Mouse (Mus musculus): ENCODE results near the gene Ccdc85c. TPM values are rescaled to one million over a fixed set of nuclear protein-coding genes. Genes with fewer than 3 reads are reported as not detected.

The Ccdc85c gene
- polyA plus RNA-seq, 1 experiment from 2014 or later, result 8.2 TPM

DNA sequence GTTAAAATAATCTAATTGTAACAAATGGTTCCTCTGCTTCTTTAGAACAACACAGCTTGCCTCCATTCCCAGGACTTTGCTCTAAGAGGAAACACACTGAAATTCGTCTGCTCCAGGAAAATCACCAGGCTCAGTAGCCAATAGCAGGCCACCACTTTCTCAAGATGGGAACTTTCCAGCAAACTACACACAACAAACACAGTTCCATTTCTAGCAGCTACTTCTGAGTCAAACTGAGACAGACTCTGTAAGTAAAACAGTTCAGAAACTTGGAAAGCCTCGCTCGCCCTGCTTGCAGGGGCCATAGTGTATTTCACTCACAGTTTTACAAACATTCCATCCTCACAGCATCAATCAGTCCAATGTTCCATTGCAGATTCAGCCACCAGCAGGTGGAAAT lies 98.9 kb downstream of the Ccdc85c start:
- Histone ChIP-seq H3K4me1 (ENCODE audit: control insufficient read depth in 2 of 2, insufficient read depth in 2 of 2, low read length in 2 of 2) (peaks cover 2 to 36% of the 10 kb centered on the region in 2 experiments), H3K9ac (ENCODE audit: low read length) (no peak overlapping the region), H3K4me3 (ENCODE audit: control insufficient read depth in 1 of 2, insufficient read depth in 1 of 2, low read depth in 1 of 2, low read length in 2 of 2) (no peak overlapping the region), H3K36me3 (ENCODE audit: control insufficient read depth, insufficient read depth, low read length) (no peaks in the 10 kb centered on the region; the same call in 1 of the 2 replicates), H3K27me3 (ENCODE audit: control insufficient read depth, insufficient read depth, low read length) (no peaks in the 10 kb centered on the region), H3K27ac (replicated peaks in 1 of 2; ENCODE audit: control insufficient read depth in 1 of 2, insufficient read depth in 1 of 2, low read depth in 2 of 2, low read length in 2 of 2) (no peak overlapping the region), H3K9me3 (ENCODE audit: control insufficient read depth, low read length) (no peaks in the 10 kb centered on the region), H3K4me2 (ENCODE audit: low read length) (no peak overlapping the region)
- WGBS, result 77% methylated on average over 3 of the region's 3 CpGs
- no peak for ATAC-seq (ENCODE audit: insufficient number of reproducible peaks, insufficient read depth, low FRiP score, low read depth)

DNA sequence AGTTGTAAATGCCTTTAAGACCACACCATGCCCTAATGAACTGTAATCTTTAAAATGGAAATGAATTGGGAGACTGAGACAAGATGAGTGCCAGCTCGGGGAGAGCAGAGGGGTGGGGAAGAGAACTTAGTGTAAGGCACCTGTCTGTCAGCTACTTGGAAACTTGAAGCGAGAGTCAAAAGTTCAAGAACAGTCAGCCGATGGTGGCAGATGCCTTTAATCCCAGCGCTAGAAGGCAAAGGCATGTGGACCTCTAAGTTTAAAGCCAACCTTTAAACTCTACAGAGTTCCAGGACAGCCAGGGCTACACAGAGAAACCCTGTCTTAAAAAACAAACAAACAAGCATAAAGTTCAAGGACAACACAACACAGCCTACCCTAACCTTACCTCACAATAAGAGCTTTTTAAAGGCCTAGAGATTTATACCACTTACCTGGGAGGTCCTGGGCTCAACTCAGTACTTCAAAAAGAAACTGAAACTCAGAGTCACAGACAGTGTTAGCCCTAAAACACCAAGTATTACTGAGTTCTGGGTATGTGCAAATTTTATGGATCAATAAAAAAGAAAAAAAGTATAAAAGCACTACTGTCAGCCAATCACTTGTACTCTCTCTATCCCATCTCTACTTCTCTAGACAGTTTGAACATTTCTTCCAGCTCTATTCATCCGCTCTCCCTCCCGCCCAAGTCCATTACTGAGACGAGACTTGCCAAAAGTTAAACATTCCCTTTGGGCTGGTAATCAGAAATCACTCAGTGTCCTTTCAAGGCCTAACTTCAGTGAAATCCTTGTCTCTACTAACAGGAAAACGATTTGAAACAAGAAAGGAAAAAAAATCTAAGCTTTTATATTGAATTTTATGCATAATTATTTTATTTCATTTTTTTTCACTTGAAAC lies 100.4 kb downstream of the Ccdc85c start:
- Histone ChIP-seq H3K9ac (ENCODE audit: low read length) (no peak overlapping the region), H3K4me3 (ENCODE audit: control insufficient read depth in 1 of 2, insufficient read depth in 1 of 2, low read depth in 1 of 2, low read length in 2 of 2) (no peak overlapping the region), H3K36me3 (ENCODE audit: control insufficient read depth, insufficient read depth, low read length) (no peaks in the 10 kb centered on the region), H3K27ac (replicated peaks in 1 of 2; ENCODE audit: control insufficient read depth in 1 of 2, insufficient read depth in 1 of 2, low read depth in 2 of 2, low read length in 2 of 2) (no peak overlapping the region), H3K27me3 (ENCODE audit: control insufficient read depth, insufficient read depth, low read length) (no peaks in the 10 kb centered on the region), H3K4me2 (ENCODE audit: low read length) (no peak overlapping the region), H3K9me3 (ENCODE audit: control insufficient read depth, low read length) (no peaks in the 10 kb centered on the region), H3K4me1 (ENCODE audit: control insufficient read depth in 2 of 2, insufficient read depth in 2 of 2, low read length in 2 of 2) (peaks cover 2 to 30% of the 10 kb centered on the region in 2 experiments)
- ATAC-seq (ENCODE audit: insufficient number of reproducible peaks, insufficient read depth, low FRiP score, low read depth), result no peak
- WGBS, result 64% methylated on average over 8 of the region's 8 CpGs

DNA sequence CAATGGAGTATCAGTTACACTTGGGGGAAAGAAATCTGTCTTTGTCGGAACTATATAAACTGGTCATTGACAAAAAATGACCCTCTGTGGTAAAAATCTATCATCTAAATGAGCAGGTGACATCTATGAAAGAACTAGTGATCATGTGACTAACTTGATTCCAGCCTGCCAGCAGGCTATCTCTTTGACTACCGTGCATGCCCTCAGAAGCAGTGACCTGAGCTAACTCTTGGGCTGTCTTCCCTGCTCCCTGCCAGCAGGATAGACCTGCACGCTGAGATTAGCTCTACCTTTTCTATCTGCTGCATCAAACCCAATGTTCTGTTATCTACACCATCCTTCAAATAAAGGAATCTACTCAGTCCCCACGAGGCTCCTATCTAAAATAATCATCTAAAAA lies 102.6 kb downstream of the Ccdc85c start:
- Histone ChIP-seq H3K36me3 (ENCODE audit: control insufficient read depth, insufficient read depth, low read length) (no peaks in the 10 kb centered on the region), H3K4me2 (ENCODE audit: low read length) (no peak overlapping the region), H3K9me3 (ENCODE audit: control insufficient read depth, low read length) (no peaks in the 10 kb centered on the region), H3K27me3 (ENCODE audit: control insufficient read depth, insufficient read depth, low read length) (no peaks in the 10 kb centered on the region), H3K4me1 (ENCODE audit: control insufficient read depth in 2 of 2, insufficient read depth in 2 of 2, low read length in 2 of 2) (peaks cover 2 to 38% of the 10 kb centered on the region in 2 experiments), H3K9ac (ENCODE audit: low read length) (no peak overlapping the region), H3K4me3 (ENCODE audit: control insufficient read depth in 1 of 2, insufficient read depth in 1 of 2, low read depth in 1 of 2, low read length in 2 of 2) (no peak overlapping the region), H3K27ac (replicated peaks in 1 of 2; ENCODE audit: control insufficient read depth in 1 of 2, insufficient read depth in 1 of 2, low read depth in 2 of 2, low read length in 2 of 2) (no peak overlapping the region)
- WGBS, result 56% methylated on average over 4 of the region's 4 CpGs
- no peak for ATAC-seq (ENCODE audit: insufficient number of reproducible peaks, insufficient read depth, low FRiP score, low read depth)

DNA sequence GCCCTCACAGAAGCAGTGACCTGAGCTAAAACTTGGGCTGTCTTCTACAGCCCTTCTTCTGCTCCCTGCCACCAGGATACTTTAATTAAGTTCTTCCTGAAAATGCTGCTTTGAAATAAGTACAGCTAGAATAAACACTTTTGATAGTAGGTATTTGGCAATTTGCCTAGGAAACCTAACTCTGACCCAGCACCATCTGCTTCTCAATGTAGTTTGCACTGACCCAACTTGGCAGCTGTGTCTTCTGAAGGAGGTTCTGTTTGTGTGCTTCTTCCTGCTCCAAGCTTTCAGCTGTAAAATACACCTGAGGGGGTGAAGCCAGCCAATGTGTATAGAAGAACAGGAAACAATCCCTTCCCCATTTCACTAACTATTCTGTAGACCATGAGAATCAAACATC lies 103.9 kb downstream of the Ccdc85c start:
- Histone ChIP-seq H3K9me3 (ENCODE audit: control insufficient read depth, low read length) (no peaks in the 10 kb centered on the region), H3K27me3 (ENCODE audit: control insufficient read depth, insufficient read depth, low read length) (no peaks in the 10 kb centered on the region), H3K36me3 (ENCODE audit: control insufficient read depth, insufficient read depth, low read length) (no peaks in the 10 kb centered on the region), H3K4me1 (ENCODE audit: control insufficient read depth in 2 of 2, insufficient read depth in 2 of 2, low read length in 2 of 2) (peaks cover 4 to 35% of the 10 kb centered on the region in 2 experiments), H3K9ac (ENCODE audit: low read length) (no peak overlapping the region), H3K27ac (replicated peaks in 1 of 2; ENCODE audit: control insufficient read depth in 1 of 2, insufficient read depth in 1 of 2, low read depth in 2 of 2, low read length in 2 of 2) (no peak overlapping the region), H3K4me3 (ENCODE audit: control insufficient read depth in 1 of 2, insufficient read depth in 1 of 2, low read depth in 1 of 2, low read length in 2 of 2) (no peak overlapping the region), H3K4me2 (ENCODE audit: low read length) (no peak overlapping the region)
- ATAC-seq (ENCODE audit: insufficient number of reproducible peaks, insufficient read depth, low FRiP score, low read depth), result no peak

DNA sequence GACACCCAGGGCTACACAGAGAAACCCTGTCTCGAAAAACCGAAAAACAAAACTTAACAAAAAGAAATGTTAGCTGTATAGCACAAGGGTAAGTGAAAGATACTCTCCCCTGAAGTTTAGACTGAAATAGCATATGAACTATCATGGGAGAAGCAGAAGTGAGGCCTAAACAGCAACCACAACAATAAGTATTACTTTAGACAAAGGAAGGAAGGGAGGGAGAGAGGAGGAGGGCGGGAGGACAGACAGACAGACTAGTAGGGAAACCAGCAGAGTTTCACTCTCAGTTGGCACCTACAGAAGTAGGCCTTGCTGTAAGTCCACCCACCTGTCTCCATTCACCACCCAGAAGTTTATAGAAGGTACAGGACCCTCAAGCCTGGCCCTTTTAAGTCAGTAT lies 104.8 kb downstream of the Ccdc85c start:
- 84% methylated on average over 3 of the region's 3 CpGs for WGBS
- H3K9me3 ChIP-seq (ENCODE audit: control insufficient read depth, low read length), result no peaks in the 10 kb centered on the region
- no peak overlapping the region for H3K9ac ChIP-seq (ENCODE audit: low read length)
- ATAC-seq (ENCODE audit: insufficient number of reproducible peaks, insufficient read depth, low FRiP score, low read depth), result no peak
- H3K4me3 ChIP-seq (ENCODE audit: control insufficient read depth in 1 of 2, insufficient read depth in 1 of 2, low read depth in 1 of 2, low read length in 2 of 2), result no peak overlapping the region
- H3K4me1 ChIP-seq (ENCODE audit: control insufficient read depth in 2 of 2, insufficient read depth in 2 of 2, low read length in 2 of 2), result peaks cover 4 to 34% of the 10 kb centered on the region in 2 experiments
- no peak overlapping the region for H3K27ac ChIP-seq (replicated peaks in 1 of 2; ENCODE audit: control insufficient read depth in 1 of 2, insufficient read depth in 1 of 2, low read depth in 2 of 2, low read length in 2 of 2)
- H3K27me3 ChIP-seq (ENCODE audit: control insufficient read depth, insufficient read depth, low read length), result no peaks in the 10 kb centered on the region
- H3K36me3 ChIP-seq (ENCODE audit: control insufficient read depth, insufficient read depth, low read length), result no peaks in the 10 kb centered on the region
- H3K4me2 ChIP-seq (ENCODE audit: low read length), result no peak overlapping the region

DNA sequence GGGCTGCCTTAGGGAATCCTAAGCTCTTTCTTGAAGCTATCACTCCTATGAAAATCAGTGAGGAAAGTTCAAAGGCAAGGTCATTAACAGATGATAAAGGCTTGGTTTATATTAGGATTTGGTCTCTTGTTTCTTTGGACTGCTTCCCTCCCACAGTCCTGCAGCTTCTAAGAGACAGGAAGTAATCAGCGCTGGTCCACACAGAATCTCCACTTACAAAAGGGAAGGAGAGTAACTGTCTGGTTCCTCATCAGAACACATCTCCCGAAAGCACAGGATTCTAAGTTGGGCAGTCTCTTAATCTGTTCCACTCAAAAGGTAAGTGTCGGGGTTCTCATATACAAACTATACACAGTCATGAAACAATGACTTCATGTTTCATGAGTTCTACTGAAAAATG lies 106.3 kb downstream of the Ccdc85c start:
- H3K36me3 ChIP-seq (ENCODE audit: control insufficient read depth, insufficient read depth, low read length), result peaks cover 8% of the 10 kb centered on the region
- WGBS, result 70% methylated on average over 3 of the region's 3 CpGs
- no peak overlapping the region for H3K4me3 ChIP-seq (ENCODE audit: control insufficient read depth in 1 of 2, insufficient read depth in 1 of 2, low read depth in 1 of 2, low read length in 2 of 2)
- H3K9me3 ChIP-seq (ENCODE audit: control insufficient read depth, low read length), result no peaks in the 10 kb centered on the region
- H3K9ac ChIP-seq (ENCODE audit: low read length), result no peak overlapping the region
- no peak overlapping the region for H3K27ac ChIP-seq (replicated peaks in 1 of 2; ENCODE audit: control insufficient read depth in 1 of 2, insufficient read depth in 1 of 2, low read depth in 2 of 2, low read length in 2 of 2)
- no peak for ATAC-seq (ENCODE audit: insufficient number of reproducible peaks, insufficient read depth, low FRiP score, low read depth)
- no peak overlapping the region for H3K4me2 ChIP-seq (ENCODE audit: low read length)
- H3K4me1 ChIP-seq (ENCODE audit: control insufficient read depth in 2 of 2, insufficient read depth in 2 of 2, low read length in 2 of 2), result peaks cover 4 to 33% of the 10 kb centered on the region in 2 experiments
- H3K27me3 ChIP-seq (ENCODE audit: control insufficient read depth, insufficient read depth, low read length), result no peaks in the 10 kb centered on the region

DNA sequence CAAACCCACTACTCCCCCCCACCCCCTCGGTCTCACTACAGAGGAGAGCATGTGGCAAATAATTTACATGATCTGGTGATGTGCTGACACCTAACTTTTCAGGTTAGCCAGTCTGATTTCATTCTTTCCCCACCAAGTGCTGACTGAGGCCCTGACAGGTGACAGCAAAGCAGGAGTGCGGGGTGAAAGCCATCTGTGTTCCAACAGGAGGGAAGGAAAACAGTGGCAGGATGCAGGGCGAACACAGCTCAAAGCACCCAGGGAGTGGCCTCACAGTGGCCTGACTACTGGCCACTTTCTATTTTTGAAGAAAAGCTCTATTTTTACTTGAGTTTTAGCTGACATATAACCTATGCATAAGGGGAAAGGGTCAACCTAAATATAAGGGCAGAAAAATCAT lies 111.5 kb downstream of the Ccdc85c start:
- Histone ChIP-seq H3K27ac (replicated peaks in 1 of 2; ENCODE audit: control insufficient read depth in 1 of 2, insufficient read depth in 1 of 2, low read depth in 2 of 2, low read length in 2 of 2) (no peak overlapping the region), H3K4me2 (ENCODE audit: low read length) (no peak overlapping the region), H3K9me3 (ENCODE audit: control insufficient read depth, low read length) (no peaks in the 10 kb centered on the region), H3K9ac (ENCODE audit: low read length) (no peak overlapping the region), H3K4me3 (ENCODE audit: control insufficient read depth in 1 of 2, insufficient read depth in 1 of 2, low read depth in 1 of 2, low read length in 2 of 2) (no peak overlapping the region), H3K4me1 (ENCODE audit: control insufficient read depth in 2 of 2, insufficient read depth in 2 of 2, low read length in 2 of 2) (peaks cover 2 to 14% of the 10 kb centered on the region in 2 experiments; a peak in 2 of 4 replicates), H3K27me3 (ENCODE audit: control insufficient read depth, insufficient read depth, low read length) (no peaks in the 10 kb centered on the region), H3K36me3 (ENCODE audit: control insufficient read depth, insufficient read depth, low read length) (peaks cover 59% of the 10 kb centered on the region)
- WGBS, result 75% methylated on average over 3 of the region's 3 CpGs
- ATAC-seq (ENCODE audit: insufficient number of reproducible peaks, insufficient read depth, low FRiP score, low read depth), result no peak

Measured in heart, embryonic 14.5 days (tissue).